Mouse (Mus musculus) right cerebral cortex, adult 2 months (tissue): ENCODE results near the gene Unc13c.

Experiments used
- DNase-seq, 2 experiments: peaks; one replicate each; pipeline ENCODE4 v3.0.0; 2021 to 2022; ENCODE audit warnings: low spot score in 2 of 2

Unc13c gene

DNA sequence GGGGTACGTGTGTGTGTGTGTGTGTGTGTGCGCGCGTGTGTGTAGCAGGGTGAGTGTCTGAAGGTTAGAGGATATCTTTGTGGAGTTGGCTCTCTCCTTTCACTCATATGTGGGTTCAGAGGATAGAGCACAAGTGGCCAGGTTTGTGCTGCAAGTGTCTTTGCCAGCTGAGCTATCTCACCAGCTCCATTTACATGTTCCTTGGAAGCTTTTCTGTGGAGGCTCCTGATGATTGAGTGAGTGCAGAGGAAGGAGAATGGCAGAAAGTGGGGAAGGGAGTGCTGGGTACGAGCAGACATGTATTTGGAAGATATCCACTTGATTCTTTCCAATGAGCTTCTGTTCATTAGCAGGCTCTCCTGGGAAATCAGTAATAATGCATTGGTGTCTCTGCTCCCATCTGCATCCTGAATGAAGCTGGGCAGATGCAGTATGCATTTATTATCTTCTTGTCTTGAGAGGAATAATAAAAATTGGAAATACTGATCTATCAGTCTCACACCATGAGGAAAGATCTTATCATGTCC is 86.3 kb downstream of the Unc13c start:
- DNase-seq, result no peak

- no peak for DNase-seq
Measured at GRCm38 (mm10) chr9:73867410-73868067, 101.2 kb downstream of the Unc13c start.

GRCm38 (mm10) chr9:73866666-73867065 is 102.1 kb downstream of the Unc13c start:
- DNase-seq, result no peak

- no peak for DNase-seq
Measured at GRCm38 (mm10) chr9:73859469-73859868, 109.3 kb downstream of the Unc13c start.

DNA sequence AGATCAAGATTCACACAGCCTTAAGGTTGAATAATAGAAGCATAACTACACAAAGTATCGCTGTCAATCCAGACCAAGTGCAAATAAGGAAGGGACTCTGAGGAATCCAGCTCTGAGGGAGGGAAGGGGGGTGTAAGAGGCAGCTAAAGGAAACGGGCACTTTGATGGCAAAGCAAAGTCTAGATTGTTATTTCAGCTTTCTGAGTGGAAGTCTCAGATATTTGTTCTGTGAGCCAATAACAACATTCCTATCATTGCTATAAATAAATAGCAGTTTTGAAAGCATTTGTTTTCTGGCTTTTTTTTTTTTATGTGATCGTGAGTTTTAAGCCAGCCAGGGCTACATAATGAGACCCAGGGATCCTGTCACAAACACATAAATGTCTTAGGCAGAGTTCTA is 114.5 kb downstream of the Unc13c start:
- DNase-seq, result no peak

- no peak for DNase-seq
Measured at GRCm38 (mm10) chr9:73806681-73807080, 162.1 kb downstream of the Unc13c start.

GRCm38 (mm10) chr9:73774616-73775015 is 194.2 kb downstream of the Unc13c start:
- no peak for DNase-seq

GRCm38 (mm10) chr9:73755185-73755584 is 213.6 kb downstream of the Unc13c start:
- no peak for DNase-seq

DNA sequence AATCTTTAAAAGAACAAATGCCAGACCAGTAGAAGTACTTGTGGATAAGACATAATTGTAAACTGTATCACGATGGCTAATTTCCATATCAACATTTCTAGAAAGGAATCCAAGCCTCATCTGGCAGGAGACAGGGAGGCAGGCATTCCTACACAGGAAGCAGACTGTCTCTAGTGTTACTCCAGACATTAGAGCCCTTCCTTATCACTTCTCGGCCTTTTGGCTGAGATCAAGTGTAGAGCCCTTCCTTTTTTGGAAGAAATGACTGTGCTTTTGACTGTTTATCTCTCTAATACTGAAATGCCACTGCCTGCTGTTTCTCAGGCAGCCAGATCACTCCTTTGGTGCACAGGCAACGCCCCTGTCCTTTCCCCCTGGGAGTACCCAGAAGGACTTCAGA is 215.3 kb downstream of the Unc13c start:
- DNase-seq, result no peak

- DNase-seq, result no peak
Measured at GRCm38 (mm10) chr9:73751344-73751743, 217.4 kb downstream of the Unc13c start.

DNA sequence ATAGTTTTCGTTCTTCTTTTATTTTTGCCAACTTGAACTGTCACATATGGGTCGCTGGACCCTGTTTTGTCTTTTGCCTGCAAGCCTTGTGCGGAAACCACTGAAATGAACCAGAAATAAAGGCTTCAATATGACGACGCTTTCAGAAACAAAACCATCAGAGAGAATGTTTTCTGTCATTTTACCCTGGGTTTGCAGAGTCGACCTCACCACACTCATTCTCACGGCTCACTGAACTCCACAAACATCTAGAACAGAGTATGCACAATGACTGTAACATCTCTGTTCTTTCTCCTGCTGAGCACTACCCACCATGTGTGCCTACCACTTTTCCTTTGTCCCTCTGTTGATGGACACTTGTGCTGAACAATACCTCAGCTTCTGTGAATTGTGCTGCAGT is 234.3 kb downstream of the Unc13c start:
- no peak for DNase-seq

DNA sequence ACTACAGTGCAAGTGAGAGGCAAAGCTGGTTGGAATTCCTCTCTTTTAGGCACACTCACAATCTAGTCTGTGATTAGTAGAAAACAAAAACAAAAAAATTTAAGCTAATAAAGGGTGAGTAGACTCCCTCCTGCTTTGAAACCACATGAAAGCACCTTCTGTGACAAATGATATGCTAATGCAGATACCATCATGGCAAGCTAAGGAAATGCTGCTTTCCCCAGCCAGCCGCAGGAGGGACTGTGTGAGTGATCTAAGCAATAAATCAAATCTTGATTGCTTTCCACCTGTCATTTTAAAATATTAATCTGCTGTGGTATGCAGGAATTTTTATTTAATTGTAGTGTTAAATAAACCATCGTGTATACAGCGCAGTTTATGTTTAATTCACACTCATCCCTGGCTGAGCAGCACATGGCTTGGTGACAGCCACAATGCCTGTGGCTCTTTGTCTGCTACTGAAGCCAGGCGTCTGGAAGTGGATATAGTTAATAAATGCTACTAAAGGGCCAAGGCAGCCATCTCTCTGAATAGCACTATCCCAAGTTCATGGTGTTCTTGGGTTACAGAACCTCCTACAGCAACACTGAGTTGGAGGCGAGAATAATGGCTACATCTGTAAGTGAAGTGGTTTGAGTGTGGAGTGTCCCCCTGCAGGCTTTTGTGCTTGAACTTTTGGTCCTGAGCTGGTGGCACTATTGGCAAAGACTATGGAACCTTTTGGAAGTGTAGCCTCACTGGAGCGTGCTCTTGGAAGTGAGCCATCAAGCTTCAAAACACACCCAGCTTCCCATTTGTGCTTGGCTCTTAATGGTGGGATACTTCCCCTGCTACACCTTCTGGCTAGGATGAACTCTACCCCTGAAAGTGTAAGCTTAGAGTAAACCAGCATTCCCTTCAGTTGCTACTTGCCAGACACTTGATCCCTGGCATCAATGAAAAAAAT is 242.8 kb downstream of the Unc13c start:
- DNase-seq, result no peak

DNA sequence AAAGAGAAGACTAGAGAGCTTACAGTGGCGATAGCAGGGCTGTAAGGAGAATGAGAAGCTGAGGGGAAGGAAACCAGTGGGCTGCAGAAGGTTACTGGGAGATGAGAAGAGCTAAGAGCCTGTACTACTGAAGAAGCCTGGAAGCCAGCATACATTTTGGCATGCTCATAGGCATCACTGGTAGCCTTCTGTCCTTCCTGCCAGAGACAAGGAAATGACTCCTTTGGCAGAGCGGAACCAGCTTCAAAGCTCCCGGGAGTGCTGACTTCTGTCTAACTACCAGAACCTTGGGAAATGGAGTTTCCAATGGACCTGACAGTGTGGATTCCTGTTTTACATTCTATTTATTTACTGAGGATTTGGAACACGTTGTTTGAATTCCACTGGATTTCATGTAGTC is 244.0 kb downstream of the Unc13c start:
- DNase-seq, result no peak

GRCm38 (mm10) chr9:73713508-73713907 is 255.3 kb downstream of the Unc13c start:
- DNase-seq, result no peak

DNA sequence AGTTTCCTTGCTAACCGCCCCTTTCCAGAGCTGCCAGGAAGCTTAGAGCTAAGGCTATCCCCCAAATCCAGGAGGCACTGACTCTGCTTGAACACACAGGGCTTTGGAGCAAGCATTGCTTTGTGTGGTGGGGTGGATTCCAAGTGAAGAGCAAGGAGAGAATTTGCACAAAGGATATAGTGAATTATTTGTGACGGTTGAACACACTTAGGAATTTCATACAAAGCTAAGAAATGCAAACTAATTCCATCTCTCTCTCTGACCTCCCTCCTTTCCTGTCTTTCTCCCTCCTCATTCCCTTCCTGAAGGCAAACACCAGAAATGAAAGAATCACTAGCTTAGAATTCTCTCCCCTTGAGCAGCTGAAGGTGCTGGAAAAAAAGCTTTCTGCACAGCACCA is 271.7 kb downstream of the Unc13c start:
- DNase-seq, result no peak

DNA sequence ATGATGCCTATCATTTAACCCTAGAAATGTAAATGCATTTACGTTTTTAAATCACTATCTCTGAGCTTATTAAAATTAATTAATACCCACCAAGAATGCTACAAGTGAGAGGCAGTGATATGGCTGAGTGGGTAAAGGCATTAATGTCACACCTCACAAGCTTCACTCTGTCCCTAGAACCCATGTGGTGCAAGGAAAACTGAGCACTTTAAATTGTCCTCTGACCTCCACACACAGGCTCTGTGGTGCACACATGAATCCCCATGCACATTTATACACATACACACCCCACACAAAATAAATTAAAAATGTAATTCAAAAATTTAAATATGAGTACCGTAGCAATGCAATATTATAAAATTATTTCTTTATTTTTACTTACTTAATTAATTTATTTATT is 287.2 kb downstream of the Unc13c start:
- DNase-seq, result no peak

DNA sequence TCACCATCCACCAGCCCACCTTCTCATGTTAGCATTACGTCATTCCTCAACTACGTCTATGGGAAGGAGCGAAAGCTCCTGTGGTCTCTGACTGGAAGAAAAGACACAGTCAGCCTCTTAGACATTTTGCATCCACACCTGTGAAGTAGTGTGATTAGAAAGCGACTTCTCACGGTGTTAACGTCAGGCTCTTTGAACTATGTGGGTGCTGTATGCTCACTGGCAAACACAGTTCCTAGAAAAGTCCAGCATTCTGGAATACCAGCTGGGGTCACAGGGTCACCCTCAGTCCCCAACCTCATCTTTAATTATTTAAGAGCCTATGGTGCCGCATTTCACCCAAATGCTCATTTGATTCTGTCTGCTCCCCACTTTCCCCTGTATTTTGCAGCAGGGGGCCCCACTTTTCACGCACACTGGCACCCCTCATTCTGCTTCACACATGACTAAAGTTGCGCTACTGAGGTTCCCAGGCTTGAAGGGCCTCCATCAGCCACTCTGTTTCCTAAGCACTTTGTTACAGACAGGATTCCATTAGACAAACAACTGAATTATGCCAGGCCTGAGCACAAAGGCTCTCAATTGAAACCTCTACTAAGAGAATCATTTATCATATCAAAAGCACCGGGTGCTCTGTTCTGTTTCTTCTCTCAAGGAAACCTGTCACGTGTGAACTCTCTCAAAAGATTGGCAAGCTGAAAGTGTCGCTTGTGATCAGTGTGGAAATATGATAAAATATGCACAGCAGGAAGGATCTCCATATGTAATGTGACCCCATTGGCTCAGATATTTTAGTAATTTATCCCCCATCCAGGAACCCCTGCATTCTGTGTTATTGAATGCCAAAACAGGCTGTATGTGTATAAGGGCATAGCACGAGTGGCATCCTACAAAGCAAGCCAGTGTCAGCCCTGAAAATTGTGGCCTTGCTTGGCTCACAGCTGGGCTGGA is 287.9 kb downstream of the Unc13c start:
- no peak for DNase-seq

DNA sequence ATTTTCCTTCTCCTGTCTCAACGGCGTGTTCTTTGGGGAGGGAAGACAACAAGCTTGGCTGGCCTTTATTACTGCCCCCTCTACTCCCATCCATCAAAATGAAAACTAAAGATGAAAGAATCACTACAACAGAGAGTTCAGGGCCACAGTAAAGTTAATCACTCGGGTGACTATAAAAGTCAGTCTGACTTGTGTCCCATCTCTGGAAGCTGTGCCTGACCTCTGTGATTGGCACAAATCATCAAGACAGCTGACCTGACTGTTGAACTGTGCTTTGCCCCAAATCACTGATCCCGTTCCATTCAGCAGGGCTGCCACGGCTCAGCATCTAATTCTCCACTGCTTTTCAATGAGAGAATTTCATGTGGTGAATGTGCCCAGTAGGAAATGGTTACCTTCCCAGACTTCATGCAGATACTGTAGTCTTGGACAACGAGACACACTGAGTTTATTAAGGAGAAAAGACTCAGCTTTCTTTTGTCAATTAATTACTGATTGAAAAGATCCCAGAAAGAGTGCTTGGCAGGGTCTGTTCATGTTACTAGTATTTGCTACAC is 297.0 kb downstream of the Unc13c start:
- no peak for DNase-seq

DNA sequence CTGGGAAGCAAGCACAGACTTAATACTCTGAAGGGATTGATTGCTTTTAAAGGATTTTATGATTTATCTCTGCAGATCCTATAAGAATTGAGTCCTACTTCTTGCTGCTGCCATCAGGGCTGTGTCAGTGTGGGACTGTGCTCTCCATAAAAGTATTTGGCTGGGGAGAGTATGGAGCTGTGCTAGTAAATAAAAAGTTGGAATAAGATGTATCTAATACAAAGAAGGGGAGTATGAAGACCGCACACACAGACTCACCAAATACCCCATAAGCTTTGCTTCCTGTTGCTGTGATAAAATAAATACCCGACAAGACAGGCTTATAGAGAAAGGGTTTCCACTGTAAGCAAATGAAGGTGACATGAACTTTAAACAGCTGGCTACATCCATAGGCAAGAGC is 298.7 kb downstream of the Unc13c start:
- DNase-seq, result no peak

GRCm38 (mm10) chr9:73662839-73663238 is 305.9 kb downstream of the Unc13c start:
- DNase-seq, result no peak

DNA sequence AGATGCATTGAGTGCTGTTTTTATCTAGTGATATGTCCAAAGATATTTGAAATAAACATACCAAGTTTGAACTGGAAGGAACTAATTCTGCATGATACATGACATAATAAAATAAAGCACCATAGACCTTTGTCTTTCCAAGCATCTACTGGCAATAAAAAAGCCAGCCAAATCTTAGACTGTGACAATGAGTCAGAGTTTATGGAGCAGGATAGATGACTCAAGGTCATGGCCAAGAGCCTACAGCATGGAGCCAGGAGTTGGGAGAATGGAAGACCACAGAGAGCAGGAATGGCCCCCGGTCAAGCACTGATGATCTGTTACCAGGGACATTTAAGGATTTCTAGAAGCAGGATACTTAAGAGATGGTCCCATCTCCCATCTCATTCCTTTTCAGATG is 319.7 kb downstream of the Unc13c start:
- DNase-seq, result no peak
